Mouse (Mus musculus) forebrain, embryonic 12.5 days (tissue): ENCODE data around the gene Rpl36-ps4. TPM values are rescaled to one million over a fixed set of nuclear protein-coding genes. Genes with fewer than 3 reads are reported as not detected.
"Not testable (repeated sequence)": the region's sequence is repeated elsewhere in the genome, so short reads cannot be mapped to it uniquely, and the experiment has no call there.

Experiments used
- ATAC-seq: fragments of 200-750 bp; cut with Nextera tagmentation; 2 replicates; pipeline ENCODE4 v1.8.0; 2017; ENCODE audit warnings: moderate TSS enrichment; ENCODE audit not compliant: low FRiP score
- H3K27ac ChIP-seq: fragments of 300-500 bp; sonication (generic); 2 replicates; pipeline ENCODE4 v1.5.1; 2016; ENCODE audit warnings: mild to moderate bottlenecking
- H3K27me3 ChIP-seq: fragments of 300-500 bp; sonication (generic); 2 replicates; pipeline ENCODE4 v1.6.1; 2016; ENCODE audit warnings: mild to moderate bottlenecking
- H3K36me3 ChIP-seq: fragments of 300-500 bp; sonication (generic); replicated peaks from 2 replicates; pipeline ENCODE4 v1.6.1; 2016; ENCODE audit warnings: mild to moderate bottlenecking
- H3K4me1 ChIP-seq: fragments of 300-500 bp; sonication (generic); 2 replicates; pipeline ENCODE4 v1.6.1; 2016
- H3K4me2 ChIP-seq: fragments of 300-500 bp; sonication (generic); 2 replicates; pipeline ENCODE4 v1.6.1; 2016; ENCODE audit warnings: mild to moderate bottlenecking, moderate library complexity
- H3K4me3 ChIP-seq: fragments of 300-500 bp; sonication (generic); replicated peaks from 2 replicates; pipeline ENCODE4 v1.5.1; 2016; ENCODE audit warnings: mild to moderate bottlenecking
- H3K9ac ChIP-seq: fragments of 300-500 bp; sonication (generic); 2 replicates; pipeline ENCODE4 v1.6.1; 2016; ENCODE audit warnings: mild to moderate bottlenecking
- H3K9me3 ChIP-seq: fragments of 300-500 bp; sonication (generic); 2 replicates; pipeline ENCODE4 v1.6.1; 2016
- WGBS: fragments of 180-500 bp; shearing (Covaris S2); methylation state at CpG from one replicate; pipeline ENCODE4 v1.1.7; 2016; 5-methylcytosine and 5-hydroxymethylcytosine counted together
- polyA plus RNA-seq: library from polyadenylated mRNA; unstranded; fragments of >200 nt; fragmentation: Nextera tagmentation; extraction: Ambion mirVana; gene quantifications from 2 replicates; pipeline ENCODE4 v1.2.1, GENCODE M21; 2016

The Rpl36-ps4 gene
- polyA plus RNA-seq, 1 experiment from 2014 or later: not detected

DNA sequence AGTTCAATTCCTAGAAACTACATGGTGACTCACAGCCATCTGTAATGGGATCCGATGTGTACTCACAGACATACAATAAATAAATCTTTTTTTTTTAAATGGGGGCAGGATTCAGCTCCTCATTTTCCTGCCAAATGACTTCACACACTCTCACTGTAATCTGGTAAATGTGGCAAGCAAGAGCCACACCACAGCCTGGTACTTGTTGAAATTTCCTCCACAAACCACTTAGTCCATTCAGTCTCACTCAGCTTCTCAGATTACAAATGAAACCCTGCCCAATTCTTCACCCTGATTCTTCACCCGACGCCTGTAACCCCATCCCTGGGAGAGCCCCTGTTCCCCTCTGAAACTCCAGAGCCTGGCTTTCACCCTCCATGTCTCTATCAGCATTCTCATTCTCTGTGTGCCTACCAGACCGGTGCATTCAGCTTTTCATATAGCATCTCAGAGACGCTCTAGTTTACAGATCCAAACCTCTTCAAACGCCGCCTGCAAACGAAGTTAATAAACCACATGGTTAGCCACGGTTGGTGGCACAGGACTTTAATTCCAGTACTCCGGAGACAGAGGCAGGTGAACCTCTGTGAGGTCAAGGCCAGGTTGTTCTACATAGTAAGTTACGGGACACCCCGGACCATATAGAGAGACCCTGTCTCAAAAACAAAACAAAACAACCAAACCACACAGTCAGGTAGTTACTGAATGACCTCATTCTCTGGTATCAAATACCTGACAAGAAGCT, 36.5 kb downstream of the Rpl36-ps4 start:
- Histone ChIP-seq H3K36me3 (no peaks in the 10 kb centered on the region), H3K4me3 (no peak overlapping the region), H3K9me3 (no peaks in the 10 kb centered on the region), H3K27me3 (no peaks in the 10 kb centered on the region), H3K4me2 (no peak overlapping the region), H3K27ac (no peak overlapping the region), H3K9ac (no peak overlapping the region), H3K4me1 (no peaks in the 10 kb centered on the region)
- 80% methylated on average over 12 of the region's 12 CpGs for WGBS
- no peak for ATAC-seq

DNA sequence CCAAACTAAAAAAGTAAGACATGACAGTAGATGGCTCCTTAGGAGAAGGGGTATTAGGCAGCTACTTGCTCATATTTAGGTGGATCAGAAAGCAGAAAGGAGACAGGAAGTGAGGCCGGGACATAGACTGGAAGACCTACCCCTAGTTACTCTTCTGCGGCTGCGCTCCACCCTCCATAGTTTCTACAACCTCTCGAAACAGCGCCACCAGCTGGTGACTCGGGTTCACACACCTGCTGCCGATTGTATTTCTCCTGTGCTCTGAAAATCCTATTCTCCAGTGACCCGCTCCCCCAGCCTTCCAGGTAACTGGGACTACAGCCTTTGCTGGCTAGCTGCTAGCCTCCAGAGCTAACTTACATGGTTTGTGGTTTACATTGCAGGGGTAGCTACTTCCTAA, 37.5 kb downstream of the Rpl36-ps4 start:
- Histone ChIP-seq H3K36me3 (no peaks in the 10 kb centered on the region), H3K4me3 (no peak overlapping the region), H3K27ac (no peak overlapping the region), H3K4me1 (no peaks in the 10 kb centered on the region), H3K9ac (no peak overlapping the region), H3K4me2 (no peak overlapping the region), H3K27me3 (no peaks in the 10 kb centered on the region), H3K9me3 (no peaks in the 10 kb centered on the region)
- 66% methylated on average over 8 of the region's 8 CpGs for WGBS
- ATAC-seq: no peak

DNA sequence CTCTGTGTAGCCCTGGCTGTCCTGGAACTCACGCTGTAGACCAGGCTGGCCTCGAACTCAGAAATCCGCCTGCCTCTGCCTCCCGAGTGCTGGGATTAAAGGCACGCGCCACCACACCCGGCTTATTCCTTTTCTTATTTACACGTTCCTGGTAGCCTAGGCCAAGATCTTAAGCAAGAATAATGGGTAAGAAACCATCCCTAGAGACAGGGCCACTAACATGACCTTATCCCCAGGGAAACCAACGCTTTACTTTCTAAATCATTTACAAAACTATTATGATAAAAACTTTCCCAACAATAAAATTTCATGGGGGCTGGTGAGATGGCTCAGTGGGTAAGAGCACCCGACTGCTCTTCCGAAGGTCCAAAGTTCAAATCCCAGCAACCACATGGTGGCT, 38.6 kb downstream of the Rpl36-ps4 start:
- not testable (repeated sequence) for H3K36me3 ChIP-seq, H3K9me3 ChIP-seq, H3K9ac ChIP-seq, ATAC-seq, H3K27ac ChIP-seq, H3K4me2 ChIP-seq, H3K4me1 ChIP-seq, H3K4me3 ChIP-seq, H3K27me3 ChIP-seq
- WGBS: 90% methylated on average over 11 of the region's 11 CpGs

DNA sequence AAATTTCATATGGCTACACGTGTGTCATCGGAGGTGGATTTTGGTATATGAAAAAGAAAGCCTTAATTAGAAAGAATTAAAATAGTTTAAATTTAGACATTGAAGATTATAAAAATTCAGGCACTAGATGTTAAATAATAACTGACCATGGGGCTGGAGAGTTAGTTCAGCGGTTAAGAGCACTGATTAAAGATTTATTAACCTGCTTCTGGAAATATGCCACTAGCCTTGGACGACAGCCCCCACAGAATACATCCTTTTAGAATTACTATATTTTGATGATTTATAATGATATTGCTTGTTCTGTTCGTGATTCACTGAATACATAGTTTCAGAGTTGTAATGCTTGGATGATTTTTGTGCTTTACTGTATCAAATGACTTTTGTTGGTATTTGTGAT, 39.2 kb downstream of the Rpl36-ps4 start:
- H3K36me3 ChIP-seq, H3K4me2 ChIP-seq, H3K9me3 ChIP-seq, H3K9ac ChIP-seq, H3K27me3 ChIP-seq, ATAC-seq, H3K4me1 ChIP-seq, H3K4me3 ChIP-seq, H3K27ac ChIP-seq: not testable (repeated sequence)
- WGBS: 95% methylated on average over 5 of the region's 5 CpGs

DNA sequence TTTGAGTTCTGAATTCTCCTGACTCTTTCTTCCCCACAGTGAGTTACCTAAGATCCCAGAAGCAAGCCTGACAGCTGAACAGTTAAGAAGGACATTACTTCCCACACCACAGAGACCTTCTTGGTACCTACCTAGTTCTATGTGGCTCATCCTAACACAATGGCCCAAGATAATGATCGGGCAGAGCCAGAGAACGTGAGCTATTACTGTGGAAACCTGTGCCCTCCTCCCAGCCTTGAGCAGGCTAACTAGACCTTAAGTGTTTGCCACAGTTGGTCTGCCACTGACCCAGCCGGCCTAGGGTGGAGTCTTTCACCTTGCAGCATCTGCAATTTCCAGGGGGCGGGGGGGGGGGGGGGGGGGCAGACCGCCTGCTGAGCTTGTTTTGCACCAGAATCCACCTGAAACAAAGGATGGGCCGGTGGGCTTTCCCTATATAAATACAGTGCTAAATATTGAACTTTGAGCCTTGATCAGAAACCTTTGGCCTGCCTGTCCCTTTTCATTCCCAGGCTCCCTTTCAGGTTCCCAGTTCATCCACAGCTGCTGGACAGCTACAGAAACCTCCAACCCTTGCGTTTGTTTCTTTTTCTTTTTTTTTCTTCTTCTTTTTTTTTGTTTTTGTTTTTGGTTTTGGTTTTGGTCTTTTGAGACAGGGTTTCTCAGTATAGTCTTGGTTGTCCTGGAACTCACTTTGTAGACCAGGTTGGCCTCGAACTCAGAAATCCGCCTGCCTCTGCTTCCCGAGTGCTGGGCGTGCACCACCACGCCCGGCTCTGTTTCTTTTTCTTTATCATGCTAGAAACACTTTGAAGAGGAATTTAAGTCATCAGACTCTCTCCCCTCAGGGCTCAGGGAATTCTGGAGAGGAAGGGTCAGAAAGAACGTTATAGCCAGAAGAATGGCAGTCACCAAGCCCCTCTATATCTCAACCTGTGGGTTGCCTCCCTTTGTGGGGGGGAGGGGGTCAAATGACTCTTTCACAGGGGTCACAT, 42.6 kb downstream of the Rpl36-ps4 start:
- no peak overlapping the region for H3K4me2 ChIP-seq

DNA sequence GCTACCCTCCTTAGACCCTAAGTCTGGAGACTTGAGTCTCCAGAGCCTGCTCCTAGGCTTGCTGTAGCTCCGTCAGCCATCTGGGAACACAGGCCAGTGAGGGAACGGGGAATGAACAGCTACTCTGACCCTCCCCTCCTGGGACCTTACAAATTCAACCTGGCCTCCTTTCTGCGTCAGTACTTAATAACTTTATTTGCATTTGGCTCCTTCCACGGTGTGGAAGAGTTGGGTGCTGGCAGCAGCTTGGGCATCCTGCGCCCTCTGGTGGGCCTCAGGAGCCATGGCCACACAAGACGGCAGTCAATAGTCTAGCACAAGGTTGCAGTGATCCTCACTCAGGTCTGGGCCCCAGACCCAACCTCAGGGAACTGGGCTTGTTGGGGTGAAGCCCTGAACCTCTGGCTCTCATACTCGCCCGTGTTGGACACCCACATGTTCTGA, 47.7 kb downstream of the Rpl36-ps4 start:
- 40% methylated on average over 6 of the region's 8 CpGs for WGBS
- ATAC-seq: 0 out of 2 replicates have a peak, but pooled peaks have one; percentile 67
- H3K4me3 ChIP-seq, H3K36me3 ChIP-seq, H3K27ac ChIP-seq, H3K9me3 ChIP-seq, H3K9ac ChIP-seq, H3K4me1 ChIP-seq, H3K4me2 ChIP-seq, H3K27me3 ChIP-seq: not testable (repeated sequence)

More for the DNA sequence above, 42.6 kb downstream of the Rpl36-ps4 start:
- H3K9ac ChIP-seq: no peak overlapping the region
- whole genome bisulfite sequencing: 86% methylated on average over 14 of the region's 14 CpGs
- no peaks in the 10 kb centered on the region for H3K9me3 ChIP-seq
- H3K4me1 ChIP-seq: no peaks in the 10 kb centered on the region
- no peaks in the 10 kb centered on the region for H3K27me3 ChIP-seq
- H3K27ac ChIP-seq: no peak overlapping the region
- H3K4me3 ChIP-seq: no peak overlapping the region
- no peak for ATAC-seq
- H3K36me3 ChIP-seq: no peaks in the 10 kb centered on the region

Other genes with a start within 250 kb of the Rpl36-ps4 start
- 116 and 125 TPM in 2 replicates for gene Msh2, start 248.6 kb upstream of the Rpl36-ps4 start, polyA plus RNA-seq
- gene Kcnk12, start 123.0 kb upstream of the Rpl36-ps4 start, polyA plus RNA-seq: 0.09 and 0.26 TPM in 2 replicates
- gene Msh6, start 54.1 kb downstream of the Rpl36-ps4 start, polyA plus RNA-seq: 84.7 and 85.5 TPM in 2 replicates
- gene Fbxo11, start 144.3 kb downstream of the Rpl36-ps4 start, polyA plus RNA-seq: 32.2 and 39.5 TPM in 2 replicates